Mouse (Mus musculus) mature B cell (primary cell): ENCODE results near the gene Saa4.
"Not testable (repeated sequence)": the region's sequence is repeated elsewhere in the genome, so short reads cannot be mapped to it uniquely, and the experiment has no call there.

Experiments used
- in situ Hi-C: fragments of 300-500 bp; cut with MboI; formaldehyde crosslinking; loops from 2 replicates; pipeline ENCODE4 v1.14.3; 2019

The Saa4 gene

GRCm38 (mm10) chr7:46715600-46715999 lies 16.8 kb downstream of the Saa4 start, which contains the start of gene Saa3:
Gene Saa3 (minus strand): TSS chr7:46715700.
- in situ Hi-C loops = no loop called here

- in situ Hi-C loops = no loop called here
These were observed 17.9 kb downstream of the Saa4 start for GRCm38 (mm10) chr7:46714518-46714917.

- in situ Hi-C loops = no loop called here
These were observed 20.2 kb downstream of the Saa4 start for GRCm38 (mm10) chr7:46712250-46712649.

GRCm38 (mm10) chr7:46710390-46710844 lies 22.0 kb downstream of the Saa4 start, which contains the start of gene Saal1:
Gene Saal1 (minus strand): TSS chr7:46710680.
- in situ Hi-C loops = no loop called here

DNA sequence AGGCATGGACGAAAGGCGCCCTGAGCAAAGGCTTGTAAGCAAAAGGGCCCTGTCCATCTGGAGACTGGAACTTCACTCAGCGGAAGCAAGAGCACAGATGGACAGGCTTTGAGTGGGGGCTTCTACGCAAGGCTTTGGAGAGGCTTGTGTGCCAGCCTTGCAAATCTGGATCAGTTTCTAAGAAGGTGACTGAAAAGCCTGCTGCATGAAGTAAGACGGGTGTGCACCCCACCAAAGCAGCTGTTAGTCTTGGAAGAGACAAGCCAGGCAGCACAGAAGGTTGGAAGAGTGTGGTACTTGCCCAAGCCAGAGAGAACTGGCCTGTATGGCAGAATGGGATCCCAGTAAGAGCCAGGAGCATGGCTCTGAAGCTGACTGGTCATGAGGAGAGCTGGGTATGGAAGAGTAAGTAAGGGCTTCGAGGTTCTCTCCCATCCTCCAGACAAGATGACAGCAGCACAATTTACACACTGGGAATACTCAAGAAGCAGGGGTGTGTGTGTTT lies 31.8 kb downstream of the Saa4 start:
- in situ Hi-C loops = no loop called here

GRCm38 (mm10) chr7:46696754-46697153 lies 35.6 kb downstream of the Saa4 start:
- in situ Hi-C loops = no loop called here

DNA sequence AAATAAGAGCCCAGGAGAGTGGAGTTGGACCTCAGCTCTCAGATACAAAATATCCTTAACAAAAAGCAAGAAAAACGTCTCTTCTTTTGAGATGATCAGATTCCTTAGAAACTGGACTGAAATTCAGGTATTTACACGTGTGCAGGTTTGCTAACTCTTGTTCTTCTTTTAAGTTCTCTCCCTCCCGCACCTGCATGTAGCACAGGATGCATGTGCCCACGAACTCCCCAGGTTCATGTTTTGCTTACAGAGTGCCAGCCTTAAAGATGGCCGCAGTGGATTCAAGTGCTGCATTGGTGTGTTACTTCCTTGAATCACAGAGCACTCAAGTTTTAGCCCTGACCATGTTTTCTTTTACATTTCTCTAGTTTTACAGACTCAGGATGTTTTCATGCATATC lies 45.6 kb downstream of the Saa4 start:
- in situ Hi-C loops = no loop called here

DNA sequence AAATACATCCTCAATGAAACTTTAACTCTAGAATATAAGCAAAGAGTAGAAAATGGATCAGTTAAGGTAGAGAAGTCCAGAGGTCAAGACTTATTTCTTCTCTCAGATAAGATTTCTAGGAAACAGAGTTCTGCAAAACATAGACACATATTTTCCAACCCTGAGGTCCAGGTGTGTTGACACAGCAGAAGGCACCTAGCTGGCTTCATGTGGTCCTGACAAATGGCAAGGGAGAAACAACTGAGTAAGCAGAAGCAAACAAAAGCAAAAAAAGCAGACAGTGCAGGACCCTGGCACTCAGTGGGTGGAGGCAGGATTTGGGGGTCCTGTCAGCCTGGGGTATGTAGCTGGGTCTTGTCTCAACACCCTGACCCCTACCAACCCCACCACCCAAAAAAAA lies 51.7 kb downstream of the Saa4 start:
- in situ Hi-C loops = no loop called here

GRCm38 (mm10) chr7:46679044-46679443 lies 53.4 kb downstream of the Saa4 start:
- in situ Hi-C loops = not testable (repeated sequence)

- in situ Hi-C loops = no loop called here
These were observed 54.0 kb downstream of the Saa4 start for GRCm38 (mm10) chr7:46678417-46678816.
